Mouse (Mus musculus): ENCODE data around the gene Stambpl1.

The Stambpl1 gene

DNA sequence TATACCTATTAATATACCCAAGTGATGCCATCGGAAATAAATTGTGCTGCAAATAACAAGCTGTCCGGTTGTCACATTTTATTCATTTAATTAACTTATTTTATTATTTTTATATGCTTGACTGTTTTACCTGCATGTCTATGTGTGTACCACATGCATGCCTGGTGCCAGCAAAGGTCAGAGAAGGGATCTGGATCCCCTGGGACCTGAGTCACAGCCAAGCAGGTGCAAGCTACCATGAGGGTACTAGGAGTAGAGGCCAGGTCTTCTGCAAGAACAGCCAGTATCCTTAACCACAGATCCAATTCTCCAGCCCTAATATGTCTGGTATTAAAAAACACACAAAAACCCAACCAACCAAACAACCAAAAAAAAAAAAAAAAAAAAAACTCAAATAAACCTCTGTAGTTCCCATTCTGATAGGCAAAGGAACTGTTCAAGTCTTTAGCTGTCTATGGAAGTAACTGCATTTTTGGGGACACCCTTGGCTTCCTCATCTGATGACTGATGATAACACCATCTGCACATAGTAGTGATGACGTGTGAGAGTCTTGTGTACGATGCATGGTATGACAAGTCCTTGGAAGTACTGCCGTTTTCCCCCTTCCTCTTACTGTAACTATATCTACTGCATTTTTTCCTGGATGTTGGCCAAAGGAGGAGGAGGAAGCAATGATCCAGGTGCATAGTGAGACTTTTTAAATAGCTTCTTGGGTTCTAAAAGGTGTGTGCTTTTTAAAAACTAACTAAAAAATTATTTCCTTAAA, 48.4 kb downstream of the Stambpl1 start:
- DNase-seq (ENCODE audit: low spot score) = no peak

DNA sequence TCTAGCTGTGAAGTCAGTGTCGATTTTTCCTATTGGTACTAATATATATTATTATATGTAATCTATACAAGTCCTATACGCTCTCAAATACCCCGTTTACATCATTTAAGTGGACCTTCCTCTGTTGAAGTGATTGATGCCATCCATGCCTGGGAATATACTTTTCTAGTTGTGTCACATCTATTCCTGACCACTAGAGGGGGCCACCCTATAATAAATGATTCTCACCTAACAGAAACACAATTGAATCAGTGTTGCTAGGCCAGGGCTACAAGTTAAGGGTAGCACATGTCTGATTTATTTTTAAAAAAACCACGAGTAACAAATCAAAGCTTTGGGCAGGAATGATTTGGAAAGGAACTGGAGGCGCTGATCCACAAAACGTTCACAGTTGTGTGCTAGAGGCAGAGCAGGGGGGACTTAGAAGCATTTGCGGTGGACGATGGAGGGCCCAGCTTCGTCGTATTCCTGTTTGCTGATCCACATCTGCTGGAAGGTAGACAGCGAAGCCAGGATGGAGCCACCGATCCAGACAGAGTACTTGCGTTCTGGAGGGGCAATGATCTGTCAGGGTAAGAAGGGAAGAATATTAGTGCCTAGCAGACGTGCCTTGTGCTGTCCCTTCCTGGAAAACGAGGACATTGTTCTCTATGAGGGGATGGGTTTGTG, 49.4 kb downstream of the Stambpl1 start:
- DNase-seq (ENCODE audit: low spot score) = peak; percentile 27

- DNase-seq (ENCODE audit: low spot score) = no peak
These were observed 50.9 kb downstream of the Stambpl1 start for GRCm38 (mm10) chr19:34242925-34243324.

GRCm38 (mm10) chr19:34244056-34244455, 52.0 kb downstream of the Stambpl1 start:
- DNase-seq (ENCODE audit: low spot score) = peak; percentile 59

GRCm38 (mm10) chr19:34248558-34248957, 56.5 kb downstream of the Stambpl1 start:
- DNase-seq (ENCODE audit: low spot score) = no peak

DNA sequence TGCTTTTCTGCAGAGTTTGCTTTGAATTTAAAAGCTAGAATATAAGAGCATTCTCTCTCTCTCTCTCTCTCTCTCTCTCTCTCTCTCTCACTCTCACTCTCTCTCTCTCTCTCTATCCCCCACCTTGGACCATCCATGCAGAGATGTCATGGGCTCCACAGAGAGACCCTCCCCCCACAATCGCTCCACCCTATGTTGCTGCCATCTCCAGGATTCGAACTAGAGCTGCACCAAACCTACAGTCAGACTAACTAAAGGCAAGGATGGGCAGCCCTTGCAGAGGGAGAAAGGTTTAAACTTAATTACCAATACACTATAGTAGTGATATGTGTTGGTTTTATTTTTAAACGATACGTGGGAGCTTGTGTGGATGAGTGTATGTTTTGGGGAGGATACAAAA, 58.6 kb downstream of the Stambpl1 start:
- DNase-seq (ENCODE audit: low spot score) = no peak

- DNase-seq (ENCODE audit: low spot score) = no peak
These were observed 59.9 kb downstream of the Stambpl1 start for GRCm38 (mm10) chr19:34251900-34252299.

GRCm38 (mm10) chr19:34252450-34252849, 60.4 kb downstream of the Stambpl1 start:
- DNase-seq (ENCODE audit: low spot score) = no peak

GRCm38 (mm10) chr19:34254101-34254879, 62.3 kb downstream of the Stambpl1 start:
- no peak for DNase-seq (ENCODE audit: low spot score)

GRCm38 (mm10) chr19:34254880-34255681, 63.1 kb downstream of the Stambpl1 start, which contains the start of gene Acta2:
Gene Acta2 (minus strand): TSS chr19:34255590.
- DNase-seq (ENCODE audit: low spot score) = no peak

GRCm38 (mm10) chr19:34256149-34256548, 64.1 kb downstream of the Stambpl1 start:
- DNase-seq (ENCODE audit: low spot score) = no peak

- DNase-seq (ENCODE audit: low spot score) = no peak
These were observed 64.9 kb downstream of the Stambpl1 start for GRCm38 (mm10) chr19:34256936-34257335.

- no peak for DNase-seq (ENCODE audit: low spot score)
These were observed 70.4 kb downstream of the Stambpl1 start for GRCm38 (mm10) chr19:34262273-34262974.

DNA sequence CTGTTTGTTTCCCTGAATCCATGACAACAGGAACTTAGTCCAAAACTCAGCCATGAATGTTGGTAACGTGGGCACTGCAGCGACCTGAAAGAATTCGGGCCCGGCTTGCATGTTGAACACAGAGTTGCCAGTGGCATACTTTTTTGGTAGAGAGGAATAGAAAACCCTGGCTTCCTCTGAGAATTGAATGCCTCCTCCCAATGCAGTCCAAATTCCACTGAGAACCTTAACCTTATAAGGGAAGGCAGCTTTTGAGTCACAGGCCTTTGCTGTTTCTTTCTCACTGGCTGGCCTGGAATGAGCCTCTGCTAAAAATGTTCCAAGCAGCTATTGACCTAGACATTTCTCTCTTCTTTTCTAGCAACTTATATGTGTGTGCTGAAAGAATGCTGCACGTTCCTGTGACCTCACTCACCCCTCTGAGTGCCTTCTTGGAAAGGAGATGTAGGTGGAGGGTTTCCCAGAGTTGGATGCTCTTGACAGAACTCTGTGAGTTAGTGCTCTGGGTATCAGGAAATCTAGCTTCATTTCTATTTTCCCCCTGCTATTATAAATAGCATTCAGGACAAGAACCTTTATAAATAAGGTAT, 73.7 kb downstream of the Stambpl1 start:
- no peak for DNase-seq (ENCODE audit: low spot score)

DNA sequence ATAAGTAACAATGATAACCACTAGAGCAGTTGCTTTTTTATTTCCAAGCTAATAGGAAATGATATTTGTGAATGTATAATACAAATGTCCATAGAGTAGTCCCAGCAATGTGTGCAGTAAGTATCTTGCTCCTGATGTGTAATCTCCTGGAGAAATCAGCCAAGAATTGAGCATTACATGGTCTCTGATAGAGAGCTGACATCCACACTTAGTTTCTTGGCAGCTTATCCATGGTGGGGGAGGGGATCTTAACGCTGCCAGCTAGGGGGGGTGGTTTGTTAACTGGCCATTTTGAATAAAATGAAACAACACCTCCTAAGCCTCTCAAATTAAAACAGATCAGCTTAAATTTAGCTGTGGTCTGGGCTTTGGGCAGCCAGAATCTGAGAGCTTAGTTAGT, 77.0 kb downstream of the Stambpl1 start:
- no peak for DNase-seq (ENCODE audit: low spot score)

DNA sequence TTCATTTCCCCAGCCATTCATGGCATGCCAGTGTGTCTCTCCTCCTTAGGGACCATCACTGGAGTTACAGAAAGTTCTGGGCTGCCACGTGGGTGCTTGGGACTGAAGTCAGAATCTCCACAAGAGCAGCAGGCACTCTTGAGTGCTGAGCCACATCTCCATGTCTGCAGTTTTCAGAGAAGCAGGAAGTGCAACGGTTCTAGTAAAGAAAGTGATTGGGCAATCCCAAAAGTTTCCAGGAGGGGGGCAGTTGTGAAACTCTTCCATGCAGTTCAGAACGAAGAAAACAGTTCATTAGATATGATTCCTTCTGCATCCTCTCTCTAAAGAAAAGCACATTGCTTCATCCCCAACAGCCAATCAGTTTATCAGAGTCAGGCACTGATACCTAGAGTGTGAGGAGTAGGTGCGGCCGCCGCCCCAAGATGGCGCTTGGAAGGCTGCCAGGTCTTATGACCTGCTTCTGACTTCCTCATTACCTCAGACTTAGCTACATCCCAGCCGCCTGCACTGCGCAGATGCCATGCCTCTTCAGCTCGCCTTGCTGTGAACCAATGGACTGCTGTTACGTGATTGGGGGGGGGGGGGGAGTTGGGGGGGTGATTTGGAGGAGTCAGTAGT, 78.2 kb downstream of the Stambpl1 start:
- DNase-seq (ENCODE audit: low spot score) = no peak

- DNase-seq (ENCODE audit: low spot score) = no peak
These were observed 78.9 kb downstream of the Stambpl1 start for GRCm38 (mm10) chr19:34270824-34271464.

- no peak for DNase-seq (ENCODE audit: low spot score)
These were observed 81.0 kb downstream of the Stambpl1 start for GRCm38 (mm10) chr19:34273073-34273472.

GRCm38 (mm10) chr19:34278078-34278477, 86.0 kb downstream of the Stambpl1 start:
- DNase-seq (ENCODE audit: low spot score) = no peak

- no peak for DNase-seq (ENCODE audit: low spot score)
These were observed 91.6 kb downstream of the Stambpl1 start for GRCm38 (mm10) chr19:34283614-34284013.

All from layer of hippocampus, adult 9-10 months (tissue).